ENCODE assay signal across 8 mouse cellular contexts in the genomic region with DNA sequence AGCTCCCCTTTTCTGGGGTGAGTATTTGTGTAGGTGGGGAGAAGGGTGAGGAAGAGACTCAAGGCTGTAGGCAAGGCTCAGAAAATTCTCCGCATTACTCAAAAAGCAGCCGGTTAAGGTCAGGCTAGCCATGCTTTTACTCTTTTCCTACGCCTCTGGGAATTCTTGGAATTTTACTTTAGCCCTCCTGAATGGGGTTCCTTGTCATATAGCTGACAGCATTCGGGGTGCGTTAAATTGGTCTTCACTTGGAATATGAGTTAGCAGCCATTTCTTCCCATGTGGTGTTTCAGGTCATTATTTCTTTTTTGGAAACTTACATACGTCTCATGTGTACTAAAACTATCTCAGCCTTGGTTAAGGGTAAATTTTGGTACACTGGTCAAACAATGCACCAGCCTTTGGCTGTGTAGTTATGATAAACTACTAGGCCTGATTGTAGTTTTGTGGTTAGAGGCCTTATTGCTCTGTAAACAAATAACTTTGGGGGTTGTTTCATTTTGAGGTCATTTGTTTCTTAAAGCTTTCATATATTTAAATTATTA. TPM values are rescaled to one million over a fixed set of nuclear protein-coding genes. Genes with fewer than 3 reads are reported as not detected.
DNase-seq lines count a peak whose midpoint lies in the region; ATAC-seq lines count a peak whose summit lies in the region.

No protein-coding gene starts in this region.

- H3K9me3 ChIP-seq in heart, embryonic 11.5 days (replicated peaks; ENCODE audit: control insufficient read depth, low read length): no peaks in the 10 kb centered on the region
- no peaks in the 10 kb centered on the region for H3K9me3 ChIP-seq in hindbrain, embryonic 10.5 days
- no peaks in the 10 kb centered on the region for H3K9me3 ChIP-seq in midbrain, embryonic 12.5 days

- H3K27me3 ChIP-seq in heart, embryonic 11.5 days (ENCODE audit: control insufficient read depth, insufficient read depth, low read length): peaks cover 9% of the 10 kb centered on the region
- H3K27me3 ChIP-seq in hindbrain, embryonic 10.5 days (ENCODE audit: insufficient read depth, poor library complexity, severe bottlenecking): peaks cover 14% of the 10 kb centered on the region
- H3K27me3 ChIP-seq in midbrain, embryonic 12.5 days: peaks cover 3% of the 10 kb centered on the region; the same call in 1 of the 2 replicates

- no peaks in the 10 kb centered on the region for H3K36me3 ChIP-seq in heart, embryonic 11.5 days (ENCODE audit: control insufficient read depth, insufficient read depth, low read length)
- no peaks in the 10 kb centered on the region for H3K36me3 ChIP-seq in hindbrain, embryonic 10.5 days
- no peaks in the 10 kb centered on the region for H3K36me3 ChIP-seq in midbrain, embryonic 12.5 days

- peak overlapping the region; percentile 82 for H3K4me3 ChIP-seq in heart, embryonic 11.5 days (ENCODE audit: low read depth, low read length)
- H3K4me3 ChIP-seq in hindbrain, embryonic 10.5 days: peak overlapping the region; percentile 84
- H3K4me3 ChIP-seq in midbrain, embryonic 12.5 days: peak overlapping the region; percentile 86

- no peak for ATAC-seq in heart, embryonic 11.5 days (replicated peaks; ENCODE audit: insufficient number of reproducible peaks, low FRiP score, low TSS enrichment)
- no peak for ATAC-seq in midbrain, embryonic 12.5 days (ENCODE audit: low FRiP score, low read depth)
- no peak for ATAC-seq in megakaryocyte progenitor cell, adult 5-6 weeks (replicated peaks; ENCODE audit: poor library complexity)

- H3K4me1 ChIP-seq in heart, embryonic 11.5 days (ENCODE audit: control insufficient read depth, insufficient read depth, low read length): peaks cover 7% of the 10 kb centered on the region; the same call in 1 of the 2 replicates
- peaks cover 32% of the 10 kb centered on the region for H3K4me1 ChIP-seq in hindbrain, embryonic 10.5 days (replicated peaks)
- H3K4me1 ChIP-seq in midbrain, embryonic 12.5 days: peaks cover 14% of the 10 kb centered on the region

- H3K9ac ChIP-seq in heart, embryonic 11.5 days (ENCODE audit: low read depth, low read length): peak overlapping the region; percentile 92
- H3K9ac ChIP-seq in midbrain, embryonic 12.5 days (replicated peaks): peak overlapping the region; percentile 91

- DNase-seq in heart, postnatal 4 days: no peak
- DNase-seq in MEL-GATA-1-ER (ENCODE audit: extremely low read depth, low read depth): peak; percentile 20
- DNase-seq in hindbrain, embryonic 10.5 days (ENCODE audit: low spot score): peak; percentile 5
- DNase-seq in left cerebral cortex, adult 11 months (ENCODE audit: low spot score): no peak
- no peak for DNase-seq in retina, postnatal 1 day

- WGBS in heart, embryonic 11.5 days (ENCODE audit: insufficient replicate concordance): 9% methylated on average over 6 of the region's 6 CpGs
- WGBS in hindbrain, embryonic 10.5 days: 10% methylated on average over 6 of the region's 6 CpGs
- WGBS in midbrain, embryonic 12.5 days: 10% methylated on average over 6 of the region's 6 CpGs

- H3K4me2 ChIP-seq in heart, embryonic 11.5 days: peak overlapping the region; percentile 95
- peak overlapping the region; percentile 73 for H3K4me2 ChIP-seq in midbrain, embryonic 12.5 days (replicated peaks)

- H3K27ac ChIP-seq in heart, embryonic 11.5 days (ENCODE audit: low read depth, low read length): peak overlapping the region; percentile 77; the same call in 1 of the 2 replicates
- peak overlapping the region; percentile 95 for H3K27ac ChIP-seq in hindbrain, embryonic 10.5 days
- H3K27ac ChIP-seq in midbrain, embryonic 12.5 days (replicated peaks): no peak overlapping the region

RNA-seq across cellular contexts. Expression of gene Mpp6, which starts 1.1 kb away (rescaled TPM):
- polyA plus RNA-seq in heart, embryonic 11.5 days (2014; fragmentation: Nextera tagmentation; extraction: Ambion mirVana): 52.3 and 60.8 TPM in 2 replicates
- total RNA-seq in heart, postnatal 4 days (2021): 10 to 100 TPM; 75.2 to 75.5 TPM
- polyA plus RNA-seq in hindbrain, embryonic 10.5 days (2016; fragmentation: Nextera tagmentation; extraction: Ambion mirVana): 51.3 and 64.8 TPM in 2 replicates
- 69.0 and 76.1 TPM in 2 replicates for polyA plus RNA-seq in midbrain, embryonic 12.5 days (2016; fragmentation: Nextera tagmentation; extraction: Ambion mirVana)
- total RNA-seq in megakaryocyte progenitor cell, adult 5-6 weeks (2015): 179 and 186 TPM in 2 replicates
- total RNA-seq in megakaryocyte progenitor cell, adult 5-6 weeks (2017): 278 and 339 TPM in 2 replicates

Comparison
In these comparisons a context has a peak if more than half of its experiments do, and no peak if none do; other contexts are left out.
1. DNase-seq: peak in MEL-GATA-1-ER (single experiment) and hindbrain, embryonic 10.5 days (single experiment); none in heart, postnatal 4 days (single experiment), left cerebral cortex, adult 11 months (single experiment) and retina, postnatal 1 day (single experiment).
2. Peak in every context shown above with its lines, with median percentiles within 50 percentile points of each other: H3K4me3 ChIP-seq.